Mouse (Mus musculus) myocyte (in vitro differentiated cells): ENCODE results near the gene Castor1. TPM values are rescaled to one million over a fixed set of nuclear protein-coding genes. Genes with fewer than 3 reads are reported as not detected.

Source experiments
- H3K27me3 ChIP-seq: one replicate; pipeline ENCODE4 v1.6.1; 2011; ENCODE audit not compliant: control insufficient read depth, insufficient read depth, insufficient read length
- H3K36me3 ChIP-seq: one replicate; pipeline ENCODE4 v1.6.1; 2011; ENCODE audit not compliant: control insufficient read depth, insufficient read depth
- H3K4me2 ChIP-seq: one replicate; pipeline ENCODE4 v1.6.1; 2011; ENCODE audit warnings: low read depth, control low read depth
- H3K4me3 ChIP-seq: one replicate; pipeline ENCODE4 v1.5.1; 2011; ENCODE audit warnings: mild to moderate bottlenecking, control low read depth, moderate library complexity
- H3K79me2 ChIP-seq: one replicate; pipeline ENCODE4 v1.6.1; 2011; ENCODE audit not compliant: control insufficient read depth, insufficient read depth
- H3ac ChIP-seq: one replicate; pipeline ENCODE4 v1.6.1; 2011; ENCODE audit not compliant: control insufficient read depth, insufficient read length
- CEBPB ChIP-seq: IDR thresholded peaks from 2 replicates; pipeline ENCODE4 v1.6.1; 2011; ENCODE audit warnings: mild to moderate bottlenecking, moderate library complexity; ENCODE audit not compliant: poor library complexity, insufficient read depth, severe bottlenecking
- E2F4 ChIP-seq: IDR thresholded peaks from one replicate; pipeline ENCODE4 v1.6.1; 2011; ENCODE audit warnings: mild to moderate bottlenecking, control low read depth, moderate library complexity; ENCODE audit not compliant: insufficient read depth
- MAX ChIP-seq: IDR thresholded peaks from one replicate; pipeline ENCODE4 v1.6.1; 2011; ENCODE audit warnings: low read depth, mild to moderate bottlenecking, control low read depth
- MYOD1 ChIP-seq, 3 experiments: IDR thresholded peaks; one replicate each; pipeline ENCODE4 v1.6.1; 2011; ENCODE audit warnings: control low read depth in 2 of 3, low read depth in 2 of 3, mild to moderate bottlenecking in 2 of 3, moderate library complexity in 1 of 3; ENCODE audit not compliant: insufficient read length in 2 of 3, control insufficient read depth in 1 of 3
- MYOG ChIP-seq, 3 experiments: IDR thresholded peaks; one replicate each; pipeline ENCODE4 v1.6.1; 2011; ENCODE audit warnings: control low read depth in 2 of 3, low read depth in 2 of 3, mild to moderate bottlenecking in 2 of 3; ENCODE audit not compliant: insufficient read length in 2 of 3, control insufficient read depth in 1 of 3, insufficient read depth in 1 of 3
- POLR2A ChIP-seq: IDR thresholded peaks from one replicate; pipeline ENCODE4 v1.6.1; 2011; ENCODE audit warnings: low read depth, mild to moderate bottlenecking, control low read depth, moderate library complexity; ENCODE audit not compliant: insufficient read length
- POLR2AphosphoS2 ChIP-seq: IDR thresholded peaks from one replicate; pipeline ENCODE4 v1.6.1; 2011; ENCODE audit warnings: low read depth, control low read depth; ENCODE audit not compliant: insufficient read length
- REST ChIP-seq: IDR thresholded peaks from one replicate; pipeline ENCODE4 v1.6.1; 2011; ENCODE audit warnings: mild to moderate bottlenecking, control low read depth, moderate library complexity; ENCODE audit not compliant: insufficient read depth, insufficient read length
- SRF ChIP-seq: IDR thresholded peaks from one replicate; pipeline ENCODE4 v1.6.1; 2011; ENCODE audit warnings: low read depth; ENCODE audit not compliant: control insufficient read depth, insufficient read length
- TCF12 ChIP-seq: IDR thresholded peaks from one replicate; pipeline ENCODE4 v1.6.1; 2011; ENCODE audit warnings: mild to moderate bottlenecking, control low read depth; ENCODE audit not compliant: poor library complexity, insufficient read depth, severe bottlenecking
- TCF3 ChIP-seq: IDR thresholded peaks from one replicate; pipeline ENCODE4 v1.6.1; 2011; ENCODE audit warnings: low read depth, control low read depth; ENCODE audit not compliant: insufficient read length
- USF1 ChIP-seq: IDR thresholded peaks from one replicate; pipeline ENCODE4 v1.6.1; 2011; ENCODE audit warnings: low read depth, mild to moderate bottlenecking, control low read depth, moderate library complexity
- polyA plus RNA-seq: library from polyadenylated mRNA; unstranded; fragments of >200 nt; fragmentation: generic; extraction: Trizol; gene quantifications from one replicate; pipeline ENCODE4 v1.2.1, GENCODE M21; 2012; ENCODE audit warnings: missing spikeins

Castor1 gene
- polyA plus RNA-seq, 1 experiment: 3.1 TPM

GRCm38 (mm10) chr11:4270744-4271459 lies 52.9 kb downstream of the Castor1 start:
- H3K27me3 ChIP-seq: no peaks in the 10 kb centered on the region
- H3K4me3 ChIP-seq: no peak overlapping the region
- no peak overlapping the region for H3K4me2 ChIP-seq
- H3ac ChIP-seq: no peak overlapping the region
- TF ChIP-seq SRF (no peak), MYOG (IDR thresholded peaks at IDR 0.05; ENCODE audit: control insufficient read depth in 1 of 3, insufficient read depth in 1 of 3, insufficient read length in 2 of 3, low read depth in 2 of 3) (peak in 1 of 3 experiments; percentile 22), POLR2AphosphoS2 (no peak), E2F4 (no peak), TCF12 (no peak), MYOD1 (IDR thresholded peaks at IDR 0.05; ENCODE audit: control insufficient read depth in 1 of 3, insufficient read length in 2 of 3, low read depth in 2 of 3) (peak in 1 of 3 experiments; percentile 2), REST (no peak), USF1 (no peak), POLR2A (peak; percentile 16), CEBPB (no peak), TCF3 (no peak), MAX (no peak)
- H3K79me2 ChIP-seq: peaks cover 3% of the 10 kb centered on the region
- H3K36me3 ChIP-seq: no peaks in the 10 kb centered on the region

GRCm38 (mm10) chr11:4271544-4271943 lies 53.5 kb downstream of the Castor1 start:
- H3K4me2 ChIP-seq: no peak overlapping the region
- no peak overlapping the region for H3ac ChIP-seq
- H3K79me2 ChIP-seq: no peaks in the 10 kb centered on the region
- H3K36me3 ChIP-seq: no peaks in the 10 kb centered on the region
- no peaks in the 10 kb centered on the region for H3K27me3 ChIP-seq
- TF ChIP-seq REST (no peak), SRF (no peak), POLR2A (no peak), TCF3 (no peak), USF1 (no peak), MYOG (IDR thresholded peaks at IDR 0.05; ENCODE audit: control insufficient read depth in 1 of 3, insufficient read depth in 1 of 3, insufficient read length in 2 of 3, low read depth in 2 of 3) (no peak), MAX (no peak), E2F4 (no peak), MYOD1 (IDR thresholded peaks at IDR 0.05; ENCODE audit: control insufficient read depth in 1 of 3, insufficient read length in 2 of 3, low read depth in 2 of 3) (no peak), POLR2AphosphoS2 (no peak), TCF12 (no peak), CEBPB (no peak)
- H3K4me3 ChIP-seq: no peak overlapping the region

Other genes with a start within 250 kb of the Castor1 start
- 0.14 TPM for gene 4930556J24Rik, start 241.4 kb upstream of the Castor1 start, polyA plus RNA-seq
- gene Gal3st1, start 234.6 kb upstream of the Castor1 start, polyA plus RNA-seq: not detected
- not detected for gene Sec14l4, start 186.8 kb upstream of the Castor1 start, polyA plus RNA-seq
- not detected for gene Sec14l3, start 153.4 kb upstream of the Castor1 start, polyA plus RNA-seq
- 21.1 TPM for gene Mtfp1, start 122.8 kb upstream of the Castor1 start, polyA plus RNA-seq
- gene Sec14l2, start 94.8 kb upstream of the Castor1 start, polyA plus RNA-seq: 10.9 TPM
- gene Rnf215, start 83.0 kb upstream of the Castor1 start, polyA plus RNA-seq: 18.1 TPM
- gene Ccdc157, start 57.9 kb upstream of the Castor1 start, polyA plus RNA-seq: 5.6 TPM
- gene Sf3a1, start 57.9 kb upstream of the Castor1 start, polyA plus RNA-seq: 47.0 TPM
- 18.8 TPM for gene Tbc1d10a, start 31.4 kb upstream of the Castor1 start, polyA plus RNA-seq
- not detected for gene Osm, start 18.2 kb downstream of the Castor1 start, polyA plus RNA-seq
- gene Lif, start 39.3 kb downstream of the Castor1 start, polyA plus RNA-seq: 5.2 TPM
- 0.10 TPM for gene Hormad2, start 222.9 kb downstream of the Castor1 start, polyA plus RNA-seq